14 mouse cellular contexts compared by ENCODE assay signal in the genomic region with DNA sequence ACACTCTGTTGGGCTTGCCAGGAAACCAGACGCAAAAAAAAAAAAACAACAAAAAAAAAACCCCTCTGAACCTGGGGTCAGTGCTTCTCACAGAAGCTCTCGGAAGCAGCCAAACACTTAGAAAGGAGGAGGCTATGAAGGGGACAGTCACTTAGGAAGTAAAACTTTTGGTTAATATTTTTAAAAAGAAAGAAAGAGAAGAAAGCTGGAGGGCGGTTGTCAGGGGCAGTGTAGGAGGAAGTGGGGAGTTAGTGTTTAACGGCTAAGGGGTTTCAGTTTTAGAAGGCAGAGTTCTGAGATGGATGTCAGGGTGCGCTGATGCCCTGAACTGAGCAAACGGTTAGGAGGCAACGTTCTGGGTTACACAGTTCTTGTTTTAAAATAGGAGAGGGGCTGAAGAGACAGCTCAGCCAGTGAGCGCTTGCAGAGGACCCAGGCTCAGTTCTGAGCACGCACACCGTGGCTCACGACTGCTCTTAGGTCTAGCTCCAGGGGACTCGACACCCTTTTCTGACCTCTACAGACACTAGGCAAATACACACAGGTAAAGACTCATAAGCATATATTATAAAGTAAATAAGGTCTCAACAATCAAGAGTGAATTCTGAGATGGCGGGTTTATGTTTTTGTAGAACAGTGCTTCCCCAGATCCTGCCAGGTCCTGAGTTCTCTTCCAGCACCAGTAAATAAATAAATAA. TPM values are rescaled to one million over a fixed set of nuclear protein-coding genes. Genes with fewer than 3 reads are reported as not detected.
DNase-seq lines count a peak whose midpoint lies in the region; ATAC-seq lines count a peak whose summit lies in the region.
"Had no signal": no experiment of that assay in that cellular context is flagged by ENCODE, and none has a peak within 500 bp of the region (broad histone marks: within the 10 kb centered on the region; RNA-seq: fewer than 3 reads in every experiment).

No protein-coding gene starts in this region.

- DNase-seq in B cell, adult 2 months: peak; percentile 49 to 54
- no peak for DNase-seq in liver, embryonic 13.5 days
- DNase-seq in spleen, postnatal 36 days (ENCODE audit: low spot score in 2 of 2): peak; percentile 56 to 69
- DNase-seq in urinary bladder, adult 2 months (ENCODE audit: low spot score): no peak
- DNase-seq in heart, adult 8-10 months (ENCODE audit: low spot score): no peak
- DNase-seq: adrenal gland, adult 2 months; cerebellum, adult 11-12 months; gastrocnemius, postnatal 36 days; kidney, postnatal 36 days; lung, embryonic 14.5 days had no signal

- no peaks in the 10 kb centered on the region for H3K27me3 ChIP-seq in liver, embryonic 13.5 days
- no peaks in the 10 kb centered on the region for H3K27me3 ChIP-seq in forebrain, embryonic 13.5 days
- H3K27me3 ChIP-seq: midbrain, embryonic 15.5 days had no signal

- peak overlapping the region; percentile 38 for H3K4me2 ChIP-seq in liver, embryonic 13.5 days
- no peak overlapping the region for H3K4me2 ChIP-seq in forebrain, embryonic 13.5 days
- H3K4me2 ChIP-seq: lung, embryonic 14.5 days; midbrain, embryonic 15.5 days had no signal

- H3K9ac ChIP-seq in liver, embryonic 13.5 days: peak overlapping the region; percentile 38
- H3K9ac ChIP-seq in forebrain, embryonic 13.5 days: no peak overlapping the region
- H3K9ac ChIP-seq: lung, embryonic 14.5 days; midbrain, embryonic 15.5 days had no signal

- H3K9me3 ChIP-seq in liver, embryonic 13.5 days (replicated peaks): no peaks in the 10 kb centered on the region
- no peaks in the 10 kb centered on the region for H3K9me3 ChIP-seq in forebrain, embryonic 13.5 days (replicated peaks)
- H3K9me3 ChIP-seq: hindbrain, embryonic 10.5 days; midbrain, embryonic 15.5 days had no signal

- H3K4me3 ChIP-seq in liver, embryonic 13.5 days (replicated peaks): no peak overlapping the region
- no peak overlapping the region for H3K4me3 ChIP-seq in forebrain, embryonic 13.5 days
- H3K4me3 ChIP-seq: hindbrain, embryonic 10.5 days; midbrain, embryonic 15.5 days had no signal

- peak; percentile 38 for ATAC-seq in CD4-positive, CD25-positive, alpha-beta regulatory T cell, adult 4 months
- no peak for ATAC-seq in liver, embryonic 13.5 days (ENCODE audit: low read depth)
- ATAC-seq in forebrain, embryonic 13.5 days: no peak
- ATAC-seq: midbrain, embryonic 15.5 days had no signal

- peaks cover 49% of the 10 kb centered on the region for H3K36me3 ChIP-seq in liver, embryonic 13.5 days
- peaks cover 6% of the 10 kb centered on the region; the same call in 1 of the 2 replicates for H3K36me3 ChIP-seq in forebrain, embryonic 13.5 days (ENCODE audit: poor library complexity, severe bottlenecking)
- H3K36me3 ChIP-seq: midbrain, embryonic 15.5 days had no signal

- 39% methylated on average over 13 of the region's 13 CpGs for WGBS in liver, embryonic 13.5 days (ENCODE audit: insufficient replicate concordance)
- 86% methylated on average over 13 of the region's 13 CpGs for WGBS in forebrain, embryonic 13.5 days

- peak overlapping the region; percentile 71 for H3K27ac ChIP-seq in liver, embryonic 13.5 days
- H3K27ac ChIP-seq in forebrain, embryonic 13.5 days: no peak overlapping the region
- H3K27ac ChIP-seq: hindbrain, embryonic 10.5 days; midbrain, embryonic 15.5 days had no signal

- H3K4me1 ChIP-seq in liver, embryonic 13.5 days (replicated peaks): peaks cover 94% of the 10 kb centered on the region
- H3K4me1 ChIP-seq in forebrain, embryonic 13.5 days: peaks cover 19% of the 10 kb centered on the region

RNA-seq across cellular contexts. Expression of a gene that starts 6.2 kb away (rescaled TPM):
- 100 to 1,000 TPM in 1 of 2 experiments, 10 to 100 TPM in 1; 86.2 to 109 TPM for polyA plus RNA-seq in CD4-positive, CD25-positive, alpha-beta regulatory T cell, adult 4 months (2017; shearing (Covaris generic))
- 28.5 and 34.3 TPM in 2 replicates for polyA plus RNA-seq in liver, embryonic 13.5 days (2015; fragmentation: Nextera tagmentation; extraction: Ambion mirVana)
- polyA plus RNA-seq in urinary bladder, adult 2 months (2012; rRNA removed): 1.3 and 2.8 TPM in 2 replicates
- total RNA-seq in heart, adult 8-10 months (2022): 1 to 10 TPM; 2.9 to 5.5 (median 3.2) TPM
- 17.1 and 23.7 TPM in 2 replicates for polyA plus RNA-seq in forebrain, embryonic 13.5 days (2015; fragmentation: Nextera tagmentation; extraction: Ambion mirVana)

RNA-seq across cellular contexts. Expression of a gene that starts 46.0 kb away (rescaled TPM):
- polyA plus RNA-seq in CD4-positive, CD25-positive, alpha-beta regulatory T cell, adult 4 months (2017; shearing (Covaris generic)): 1 to 10 TPM; 1.5 to 2.0 TPM
- polyA plus RNA-seq in liver, embryonic 13.5 days (2015; fragmentation: Nextera tagmentation; extraction: Ambion mirVana): 5.6 and 6.0 TPM in 2 replicates
- 24.2 and 26.6 TPM in 2 replicates for polyA plus RNA-seq in urinary bladder, adult 2 months (2012; rRNA removed)
- total RNA-seq in heart, adult 8-10 months (2022): 10 to 100 TPM; 20.1 to 24.7 (median 23.3) TPM
- 15.3 and 21.0 TPM in 2 replicates for polyA plus RNA-seq in forebrain, embryonic 13.5 days (2015; fragmentation: Nextera tagmentation; extraction: Ambion mirVana)

Comparison
In these comparisons a context has a peak if more than half of its experiments do, and no peak if none do; other contexts are left out.
1. DNase-seq: peak in B cell, adult 2 months (2 of 2) and spleen, postnatal 36 days (2 of 2); none in liver, embryonic 13.5 days (single experiment), urinary bladder, adult 2 months (single experiment) and heart, adult 8-10 months (single experiment).